Mouse (Mus musculus) cortical plate, adult 2 months (tissue): ENCODE measurements around the gene Rfx1. TPM values are rescaled to one million over a fixed set of nuclear protein-coding genes. Genes with fewer than 3 reads are reported as not detected.

Source experiments
- H3K27ac ChIP-seq: fragments of 200-500 bp; 2 replicates; pipeline ENCODE4 v1.5.1; 2012; ENCODE audit warnings: low read length, control low read depth, inconsistent platforms; ENCODE audit not compliant: insufficient read depth
- H3K4me1 ChIP-seq: fragments of 200-500 bp; 2 replicates; pipeline ENCODE4 v1.6.1; 2011; ENCODE audit warnings: low read length; ENCODE audit not compliant: control insufficient read depth, insufficient read depth
- H3K4me3 ChIP-seq: fragments of 200-500 bp; 2 replicates; pipeline ENCODE4 v1.5.1; 2011; ENCODE audit warnings: mild to moderate bottlenecking, low read length, control low read depth; ENCODE audit not compliant: insufficient read depth
- CTCF ChIP-seq: fragments of 200-500 bp; IDR thresholded peaks from 2 replicates; pipeline ENCODE4 v1.5.1; 2011; ENCODE audit warnings: mild to moderate bottlenecking, control low read depth, low read length; ENCODE audit not compliant: insufficient read depth; ENCODE audit errors: extremely low read depth
- POLR2A ChIP-seq: fragments of 200-500 bp; IDR thresholded peaks from 2 replicates; pipeline ENCODE4 v1.6.1; 2011; ENCODE audit warnings: mild to moderate bottlenecking, low read length, control low read depth; ENCODE audit not compliant: insufficient read depth; ENCODE audit errors: extremely low read depth
- polyA plus RNA-seq: library from polyadenylated mRNA; depleted of rRNA; stranded (reverse); fragments of >200 nt; gene quantifications from 2 replicates; pipeline ENCODE4 v1.2.3, GENCODE M21; 2012

The Rfx1 gene
- polyA plus RNA-seq, 1 experiment, result 28.0 TPM

GRCm38 (mm10) chr8:84069169-84069568 is 2.5 kb downstream of the Rfx1 start:
- Histone ChIP-seq H3K4me3 (no peak overlapping the region), H3K27ac (no peak overlapping the region), H3K4me1 (peaks cover 24% of the 10 kb centered on the region)
- TF ChIP-seq CTCF (no peak), POLR2A (no peak)

- Histone ChIP-seq H3K4me1 (peaks cover 24% of the 10 kb centered on the region), H3K4me3 (no peak overlapping the region), H3K27ac (peak overlapping the region; percentile 17; the same call in 1 of the 2 replicates)
- TF ChIP-seq CTCF (no peak), POLR2A (no peak)
Measured at GRCm38 (mm10) chr8:84069750-84070149, 3.1 kb downstream of the Rfx1 start.

- no peak for TF ChIP-seq POLR2A
- no peak for TF ChIP-seq CTCF
- Histone ChIP-seq H3K27ac (peak overlapping the region; percentile 17; the same call in 1 of the 2 replicates), H3K4me3 (no peak overlapping the region), H3K4me1 (peaks cover 24% of the 10 kb centered on the region)
Measured at GRCm38 (mm10) chr8:84070241-84070640, 3.6 kb downstream of the Rfx1 start.

- Histone ChIP-seq H3K4me1 (peaks cover 24% of the 10 kb centered on the region), H3K27ac (no peak overlapping the region), H3K4me3 (no peak overlapping the region)
- TF ChIP-seq POLR2A (0 out of 2 replicates have a peak, but pooled peaks have one; percentile 27), CTCF (no peak)
Measured at GRCm38 (mm10) chr8:84070667-84071066, 4.0 kb downstream of the Rfx1 start.

GRCm38 (mm10) chr8:84071921-84072320 is 5.3 kb downstream of the Rfx1 start:
- TF ChIP-seq CTCF (no peak), POLR2A (no peak)
- H3K4me1 ChIP-seq, result peaks cover 24% of the 10 kb centered on the region
- no peak overlapping the region for H3K27ac ChIP-seq
- H3K4me3 ChIP-seq, result no peak overlapping the region

- Histone ChIP-seq H3K4me1 (peaks cover 24% of the 10 kb centered on the region), H3K4me3 (no peak overlapping the region), H3K27ac (no peak overlapping the region; the same call in 1 of the 2 replicates)
- no peak for TF ChIP-seq POLR2A
Measured at GRCm38 (mm10) chr8:84072321-84072720, 5.7 kb downstream of the Rfx1 start.

GRCm38 (mm10) chr8:84073230-84073976 is 6.8 kb downstream of the Rfx1 start:
- peaks cover 24% of the 10 kb centered on the region for H3K4me1 ChIP-seq
- peak overlapping the region; percentile 20; the same call in 1 of the 2 replicates for H3K27ac ChIP-seq

GRCm38 (mm10) chr8:84076412-84076811 is 9.8 kb downstream of the Rfx1 start:
- no peak overlapping the region for H3K4me3 ChIP-seq
- no peak overlapping the region for H3K27ac ChIP-seq
- H3K4me1 ChIP-seq, result peaks cover 6% of the 10 kb centered on the region
- TF ChIP-seq POLR2A (no peak), CTCF (no peak)

More at GRCm38 (mm10) chr8:84073230-84073976, 6.8 kb downstream of the Rfx1 start:
- peak overlapping the region; percentile 25; the same call in 1 of the 2 replicates for H3K4me3 ChIP-seq
- TF ChIP-seq CTCF (no peak), POLR2A (no peak)

- peaks cover 4% of the 10 kb centered on the region for H3K4me1 ChIP-seq
- H3K27ac ChIP-seq, result no peak overlapping the region
- no peak overlapping the region for H3K4me3 ChIP-seq
- TF ChIP-seq POLR2A (no peak), CTCF (no peak)
Measured at GRCm38 (mm10) chr8:84076849-84077248, 10.2 kb downstream of the Rfx1 start.

GRCm38 (mm10) chr8:84079206-84079605 is 12.6 kb downstream of the Rfx1 start:
- TF ChIP-seq POLR2A, result no peak
- TF ChIP-seq CTCF, result no peak
- no peaks in the 10 kb centered on the region for H3K4me1 ChIP-seq
- H3K4me3 ChIP-seq, result no peak overlapping the region
- H3K27ac ChIP-seq, result no peak overlapping the region
